Mouse (Mus musculus) 3134 (cell line): ENCODE data around the gene Ncoa1.
"Not testable (repeated sequence)": the region's sequence is repeated elsewhere in the genome, so short reads cannot be mapped to it uniquely, and the experiment has no call there.

Source experiments
- DNase-seq: peaks from one replicate; pipeline ENCODE4 v3.0.0-alpha.2; 2011; ENCODE audit warnings: low spot score; ENCODE audit not compliant: insufficient read length; ENCODE audit errors: extremely low read depth

Gene Ncoa1

GRCm38 (mm10) chr12:4476291-4476831, 621 bp downstream of the Ncoa1 start:
- DNase-seq: peak; percentile 53

DNA sequence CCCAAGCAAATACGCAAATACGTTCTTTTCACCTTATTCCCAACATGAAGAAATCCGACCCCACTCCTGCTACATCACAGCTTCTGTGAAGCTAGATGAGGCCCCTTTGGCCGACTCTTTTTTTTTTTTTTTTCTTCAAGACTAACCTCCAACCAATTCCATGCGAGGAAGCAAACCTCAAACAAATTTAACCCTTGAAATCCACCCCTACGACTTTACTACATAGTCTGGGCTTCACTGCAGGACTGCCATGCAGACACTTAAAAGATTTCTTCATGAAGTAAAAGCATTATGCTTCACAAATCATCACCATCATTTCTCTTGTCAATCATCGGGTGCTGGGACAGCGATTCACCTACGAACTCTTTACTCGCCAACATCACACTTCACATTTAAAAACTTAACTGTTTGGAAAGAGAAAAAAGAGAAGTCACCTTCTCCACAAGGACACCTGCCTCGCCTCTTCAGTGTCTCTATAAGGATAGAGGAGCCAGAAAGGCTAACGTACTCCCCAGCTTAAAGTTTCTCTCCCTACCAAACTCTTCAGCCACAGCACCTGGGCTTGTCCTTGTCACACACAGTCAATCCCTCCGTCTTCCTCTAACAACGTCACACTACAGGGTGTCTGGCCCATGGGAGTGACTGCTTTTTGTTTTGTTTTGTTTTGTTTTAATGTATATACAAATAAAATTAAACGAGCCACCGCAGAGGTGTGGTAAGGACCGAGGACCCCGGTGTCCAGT, 1.6 kb downstream of the Ncoa1 start:
- no peak for DNase-seq

DNA sequence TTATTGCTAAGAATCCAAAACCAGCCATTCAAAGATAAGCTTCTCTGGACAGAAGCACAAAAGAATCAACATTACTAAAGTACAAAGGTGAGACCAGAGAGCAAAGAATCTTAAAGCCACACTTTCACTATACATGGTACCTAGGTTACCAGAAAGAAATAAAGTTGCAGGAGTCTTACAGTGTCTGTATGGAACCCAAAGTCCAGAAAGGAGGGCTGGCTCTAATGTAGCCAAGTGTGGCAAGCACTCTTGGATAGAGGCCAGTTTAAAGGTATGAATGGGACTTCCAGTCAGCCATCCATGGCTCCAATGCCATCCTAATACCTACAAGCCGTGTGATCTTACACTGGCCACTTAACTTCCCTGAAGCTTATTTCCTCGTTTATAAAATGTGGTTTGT, 7.9 kb downstream of the Ncoa1 start:
- no peak for DNase-seq

DNA sequence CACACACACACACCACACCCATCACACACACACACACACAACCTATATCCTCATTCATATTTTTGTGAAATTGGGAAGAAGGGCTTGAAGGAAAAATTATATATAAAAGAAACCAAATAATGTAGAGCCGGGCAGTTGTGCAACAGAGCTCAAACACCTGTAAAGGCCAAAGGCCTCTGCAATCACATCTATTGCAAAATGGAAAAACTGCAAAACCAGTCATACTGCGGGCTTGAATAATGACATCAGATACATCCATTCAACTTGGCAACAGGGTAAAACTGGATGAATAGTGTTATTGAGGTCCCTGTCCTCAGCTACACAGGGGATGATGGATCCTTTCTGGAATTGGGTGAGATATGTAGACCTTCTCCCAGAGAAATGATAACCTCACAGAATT, 13.3 kb downstream of the Ncoa1 start:
- DNase-seq: no peak

DNA sequence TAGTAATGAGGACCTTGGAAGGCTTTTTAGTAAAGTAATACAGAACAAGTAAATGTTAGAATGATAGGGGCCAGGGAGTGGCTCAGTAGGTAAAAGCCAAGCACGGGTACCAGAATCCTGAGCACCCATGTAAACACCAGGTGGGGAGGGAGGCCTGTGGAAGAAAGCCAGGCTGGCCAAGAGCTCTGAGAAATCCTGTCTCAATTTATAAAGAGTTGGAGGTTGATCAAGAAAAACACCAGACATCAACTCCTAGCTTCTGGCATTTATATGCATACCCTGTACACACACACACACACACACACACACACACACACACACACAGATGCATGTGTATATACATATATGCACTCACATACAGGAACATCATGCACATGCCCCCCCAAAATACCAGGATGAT, 14.6 kb downstream of the Ncoa1 start:
- no peak for DNase-seq

- DNase-seq: no peak
Observed at GRCm38 (mm10) chr12:4460990-4461389, 16.0 kb downstream of the Ncoa1 start.

DNA sequence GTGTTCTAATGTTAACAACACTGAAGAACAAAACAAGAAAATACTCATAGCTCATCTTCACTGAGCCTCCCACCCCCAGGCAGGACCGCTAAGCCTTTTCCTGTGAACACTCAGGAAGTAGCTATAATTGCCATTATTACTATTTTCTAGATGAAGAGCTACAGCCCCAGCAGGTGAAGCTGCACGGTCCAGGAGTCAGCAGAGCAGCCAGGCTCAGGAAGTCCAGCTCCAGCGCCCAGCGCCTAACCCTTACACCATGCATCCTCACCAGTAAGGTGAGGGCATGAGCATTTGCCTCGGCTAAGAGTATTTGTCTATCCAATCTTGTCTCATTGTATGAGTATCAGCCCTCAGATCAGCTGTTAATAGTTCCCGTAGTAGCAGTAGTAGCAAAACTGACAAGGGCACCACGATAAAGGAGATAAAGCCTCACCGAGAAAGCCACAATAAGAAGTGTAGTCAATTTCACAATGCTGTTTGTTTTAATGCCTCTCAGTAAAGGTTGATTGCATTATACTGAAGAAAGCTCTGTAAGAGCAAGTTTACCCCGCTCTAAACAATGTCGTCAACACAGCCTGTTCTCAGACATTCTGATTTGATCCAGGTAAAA, 21.9 kb downstream of the Ncoa1 start:
- no peak for DNase-seq

GRCm38 (mm10) chr12:4454248-4454647, 22.7 kb downstream of the Ncoa1 start:
- no peak for DNase-seq

- no peak for DNase-seq
Observed at GRCm38 (mm10) chr12:4452233-4452632, 24.7 kb downstream of the Ncoa1 start.

GRCm38 (mm10) chr12:4450485-4450884, 26.5 kb downstream of the Ncoa1 start:
- not testable (repeated sequence) for DNase-seq

- no peak for DNase-seq
Observed at GRCm38 (mm10) chr12:4448076-4448589, 28.8 kb downstream of the Ncoa1 start.

DNA sequence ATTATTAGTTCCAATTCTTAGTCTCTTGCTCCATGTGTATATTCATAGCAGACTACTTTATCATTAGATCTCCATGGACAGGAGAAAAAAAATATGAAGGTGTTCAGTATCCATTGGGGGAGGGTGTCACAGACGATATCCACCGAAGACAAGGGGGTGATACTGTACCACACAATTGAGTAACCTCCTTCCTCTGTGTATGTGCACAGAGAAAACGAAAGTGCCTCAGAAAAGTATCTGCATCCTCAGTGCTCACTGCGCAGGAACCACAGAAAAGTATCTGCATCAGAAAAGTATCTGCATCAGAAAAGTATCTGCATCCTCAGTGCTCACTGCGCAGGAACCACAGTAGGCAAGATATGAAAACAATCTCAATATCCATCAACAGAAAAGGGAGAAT, 32.0 kb downstream of the Ncoa1 start:
- no peak for DNase-seq

DNA sequence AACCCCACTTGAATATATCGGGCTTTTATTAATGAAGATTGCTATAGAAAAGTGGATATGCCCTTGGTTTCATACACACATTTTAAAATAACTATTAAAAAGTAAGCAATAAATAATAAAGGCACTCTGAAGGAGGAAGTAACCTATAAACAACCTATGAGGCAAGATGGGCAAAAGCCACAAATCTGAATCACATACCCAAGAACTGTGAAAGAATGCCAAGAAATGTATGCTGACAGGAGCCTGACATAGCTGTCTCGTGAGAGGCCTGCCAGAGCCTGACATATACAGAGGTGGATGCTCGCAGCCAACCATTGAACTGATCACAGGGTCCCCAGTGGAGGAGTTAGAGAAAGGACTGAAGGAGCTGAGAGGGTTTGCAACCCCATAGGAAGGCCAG, 35.5 kb downstream of the Ncoa1 start:
- DNase-seq: no peak

DNA sequence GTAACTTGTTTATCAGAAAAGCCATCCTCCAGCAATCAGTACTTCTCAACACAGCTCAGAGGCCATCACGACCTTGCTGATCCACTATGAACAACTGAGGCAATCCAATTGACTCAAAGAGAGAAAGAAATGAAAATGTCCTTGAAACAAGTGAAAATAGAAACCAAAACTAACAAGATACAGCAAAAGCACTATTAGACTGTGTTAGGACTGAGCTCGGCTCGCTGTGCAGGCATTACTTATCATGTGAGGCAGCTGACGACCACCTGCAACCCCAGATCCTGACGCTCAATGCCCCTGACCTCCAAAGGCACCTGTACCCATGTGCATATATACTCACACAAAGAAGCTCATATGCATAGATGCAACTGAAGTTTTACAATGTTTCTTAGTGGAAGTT, 40.8 kb downstream of the Ncoa1 start:
- DNase-seq: no peak

- no peak for DNase-seq
Observed at GRCm38 (mm10) chr12:4433549-4433948, 43.4 kb downstream of the Ncoa1 start.

- DNase-seq: no peak
Observed at GRCm38 (mm10) chr12:4431978-4432377, 45.0 kb downstream of the Ncoa1 start.

DNA sequence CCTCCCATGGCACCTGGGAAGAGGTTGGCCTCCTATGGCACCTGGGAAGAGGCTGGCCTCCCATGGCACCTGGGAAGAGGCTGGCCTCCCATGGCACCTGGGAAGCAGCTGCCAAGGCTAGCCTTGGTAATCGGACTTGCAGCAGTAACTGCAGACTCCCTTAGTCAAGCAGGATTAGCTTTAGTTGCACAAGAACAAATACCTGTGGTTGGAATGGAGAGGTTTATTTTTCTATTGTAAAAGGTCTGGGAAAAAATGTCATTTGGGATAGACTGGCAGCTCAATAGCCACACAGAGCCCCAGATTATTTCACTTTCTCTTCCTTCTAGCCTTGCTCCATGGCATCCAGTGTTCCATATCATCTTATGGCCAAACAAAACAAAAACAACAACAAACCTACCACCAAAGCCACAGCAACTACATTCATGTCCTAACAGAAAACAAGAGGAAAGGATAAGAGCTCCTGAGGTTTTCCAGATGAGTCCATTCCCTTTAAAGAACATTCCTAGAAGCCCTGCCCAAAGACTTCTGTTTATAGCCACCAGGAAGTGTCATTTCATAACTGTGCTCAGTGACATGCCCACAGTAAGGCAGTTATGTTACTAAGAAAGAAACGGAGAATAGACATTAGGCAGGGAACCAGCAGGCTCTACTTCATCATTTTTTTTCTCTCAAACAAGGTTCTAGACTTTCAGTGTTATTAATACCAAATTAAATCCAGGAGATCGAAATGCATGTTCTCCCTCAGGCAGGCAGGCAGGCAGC, 46.7 kb downstream of the Ncoa1 start:
- peak; percentile 15 for DNase-seq

GRCm38 (mm10) chr12:4418824-4419223, 58.2 kb downstream of the Ncoa1 start:
- no peak for DNase-seq

- DNase-seq: no peak
Observed at GRCm38 (mm10) chr12:4417626-4418263, 59.2 kb downstream of the Ncoa1 start.

DNA sequence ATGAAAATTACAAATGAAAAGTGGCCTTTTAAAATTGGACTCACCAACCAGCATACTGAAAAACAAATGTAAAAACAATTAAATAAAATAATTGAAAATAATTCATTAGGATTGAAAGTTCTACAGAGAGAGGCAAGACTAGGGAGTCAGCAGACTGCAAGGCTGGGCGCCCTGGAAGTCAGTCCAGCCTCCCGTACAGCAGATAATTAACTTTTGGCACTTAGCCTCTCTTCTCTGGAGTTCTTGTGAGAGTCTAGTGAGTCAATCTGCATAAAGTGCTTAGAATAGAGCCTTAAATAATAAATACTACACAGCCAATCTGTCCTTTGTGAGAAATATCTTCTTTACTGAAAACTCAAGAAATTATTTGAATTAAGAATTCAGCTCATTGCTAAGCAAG, 69.9 kb downstream of the Ncoa1 start:
- DNase-seq: no peak

- DNase-seq: no peak
Observed at GRCm38 (mm10) chr12:4406155-4406554, 70.8 kb downstream of the Ncoa1 start.
